In genomic region chr2:170131981-170132460, GRCm38 (mm10) we compare ENCODE assay signal across 8 mouse cellular contexts. TPM values are rescaled to one million over a fixed set of nuclear protein-coding genes. Genes with fewer than 3 reads are reported as not detected.
DNase-seq lines count a peak whose midpoint lies in the region; ATAC-seq and TF ChIP-seq lines count a peak whose summit lies in the region.

No protein-coding gene starts in this region.

- no peak for TF ChIP-seq EP300 in ES-Bruce4 (IDR thresholded peaks at IDR 0.05; ENCODE audit: insufficient read depth, low read depth, low read length)

- no peak for ATAC-seq in heart, embryonic 11.5 days (replicated peaks; ENCODE audit: insufficient number of reproducible peaks, low FRiP score, low TSS enrichment)
- ATAC-seq in heart, embryonic 14.5 days (ENCODE audit: insufficient number of reproducible peaks, insufficient read depth, low FRiP score, low read depth): no peak
- no peak for ATAC-seq in liver, embryonic 16.5 days (ENCODE audit: low read depth)

- TF ChIP-seq CTCF in ES-Bruce4 (IDR thresholded peaks at IDR 0.05; ENCODE audit: low read depth, low read length): no peak

- no peaks in the 10 kb centered on the region for H3K36me3 ChIP-seq in heart, embryonic 11.5 days (ENCODE audit: control insufficient read depth, insufficient read depth, low read length)
- peaks cover 3% of the 10 kb centered on the region; the same call in 1 of the 2 replicates for H3K36me3 ChIP-seq in ES-Bruce4 (ENCODE audit: control insufficient read depth, insufficient read depth, low read length, poor library complexity, severe bottlenecking)
- H3K36me3 ChIP-seq in heart, embryonic 14.5 days (ENCODE audit: control insufficient read depth, insufficient read depth, low read length): no peaks in the 10 kb centered on the region
- no peaks in the 10 kb centered on the region for H3K36me3 ChIP-seq in liver, embryonic 16.5 days (ENCODE audit: control insufficient read depth, insufficient read depth)

- DNase-seq in heart, postnatal 25 days (ENCODE audit: low spot score): no peak
- DNase-seq in urinary bladder, postnatal 36 days (ENCODE audit: low spot score in 2 of 2): no peak
- no peak for DNase-seq in right cerebral cortex, postnatal 14 days
- no peak for DNase-seq in testis, postnatal 10 days (ENCODE audit: low spot score)

- H3K9me3 ChIP-seq in heart, embryonic 11.5 days (replicated peaks; ENCODE audit: control insufficient read depth, low read length): no peaks in the 10 kb centered on the region
- no peaks in the 10 kb centered on the region for H3K9me3 ChIP-seq in ES-Bruce4 (replicated peaks; ENCODE audit: control insufficient read depth, insufficient read depth, low read length, poor library complexity, severe bottlenecking)
- no peaks in the 10 kb centered on the region for H3K9me3 ChIP-seq in heart, embryonic 14.5 days (ENCODE audit: control insufficient read depth, low read length)
- H3K9me3 ChIP-seq in liver, embryonic 16.5 days (replicated peaks; ENCODE audit: control insufficient read depth, low read length): no peaks in the 10 kb centered on the region

- H3K4me3 ChIP-seq in heart, embryonic 11.5 days (ENCODE audit: low read depth, low read length): peak overlapping the region; percentile 91
- H3K4me3 ChIP-seq in ES-Bruce4 (ENCODE audit: low read depth, low read length): no peak overlapping the region
- peak overlapping the region; percentile 21 to 94; a peak in 3 of 4 replicates for H3K4me3 ChIP-seq in heart, embryonic 14.5 days (ENCODE audit: control insufficient read depth in 1 of 2, insufficient read depth in 1 of 2, low read depth in 1 of 2, low read length in 2 of 2)
- peak overlapping the region; percentile 87 for H3K4me3 ChIP-seq in liver, embryonic 16.5 days (ENCODE audit: low read depth, low read length)

- peak overlapping the region; percentile 91 for H3K27ac ChIP-seq in heart, embryonic 11.5 days (ENCODE audit: low read depth, low read length)
- H3K27ac ChIP-seq in ES-Bruce4 (ENCODE audit: insufficient read depth, low read length): no peak overlapping the region
- H3K27ac ChIP-seq in heart, embryonic 14.5 days (replicated peaks in 1 of 2; ENCODE audit: control insufficient read depth in 1 of 2, insufficient read depth in 1 of 2, low read depth in 2 of 2, low read length in 2 of 2): peak overlapping the region; percentile 82 to 97
- peak overlapping the region; percentile 92 for H3K27ac ChIP-seq in liver, embryonic 16.5 days (ENCODE audit: low read length)

- 10% methylated on average over 10 of the region's 10 CpGs for WGBS in heart, embryonic 11.5 days (ENCODE audit: insufficient replicate concordance)
- WGBS in heart, embryonic 14.5 days: 9% methylated on average over 10 of the region's 10 CpGs
- 3% methylated on average over 10 of the region's 10 CpGs for WGBS in liver, embryonic 16.5 days (ENCODE audit: insufficient replicate concordance)

- H3K9ac ChIP-seq in heart, embryonic 11.5 days (ENCODE audit: low read depth, low read length): no peak overlapping the region
- 0 out of 2 replicates have a peak overlapping the region, but pooled peaks have one; percentile 95 for H3K9ac ChIP-seq in ES-Bruce4 (ENCODE audit: low read depth, poor library complexity, severe bottlenecking)
- peak overlapping the region; percentile 98 for H3K9ac ChIP-seq in heart, embryonic 14.5 days (ENCODE audit: low read length)
- peak overlapping the region; percentile 14; the same call in 1 of the 2 replicates for H3K9ac ChIP-seq in liver, embryonic 16.5 days (ENCODE audit: low read depth, low read length)

- peaks cover 38% of the 10 kb centered on the region for H3K4me1 ChIP-seq in heart, embryonic 11.5 days (ENCODE audit: control insufficient read depth, insufficient read depth, low read length)
- peaks cover 2% of the 10 kb centered on the region for H3K4me1 ChIP-seq in ES-Bruce4 (ENCODE audit: control insufficient read depth, insufficient read depth, low read length)
- H3K4me1 ChIP-seq in heart, embryonic 14.5 days (ENCODE audit: control insufficient read depth in 2 of 2, insufficient read depth in 2 of 2, low read length in 2 of 2): peaks cover 25 to 39% of the 10 kb centered on the region in 2 experiments
- H3K4me1 ChIP-seq in liver, embryonic 16.5 days (ENCODE audit: control insufficient read depth, low read depth, low read length): peaks cover 62% of the 10 kb centered on the region

- H3K27me3 ChIP-seq in heart, embryonic 11.5 days (ENCODE audit: control insufficient read depth, insufficient read depth, low read length): no peaks in the 10 kb centered on the region
- no peaks in the 10 kb centered on the region for H3K27me3 ChIP-seq in ES-Bruce4 (ENCODE audit: control insufficient read depth, insufficient read depth, low read length, poor library complexity, severe bottlenecking)
- H3K27me3 ChIP-seq in heart, embryonic 14.5 days (ENCODE audit: control insufficient read depth, insufficient read depth, low read length): no peaks in the 10 kb centered on the region
- H3K27me3 ChIP-seq in liver, embryonic 16.5 days (ENCODE audit: control insufficient read depth, insufficient read depth, low read depth, low read length): no peaks in the 10 kb centered on the region

- intact Hi-C loops in heart, postnatal 25 days (cut with DNase I): loop anchor here (2.0 kb wide), 1 partner anchor 87 kb away; no protein-coding TSS in a partner anchor

- H3K4me2 ChIP-seq in heart, embryonic 11.5 days: peak overlapping the region; percentile 90
- peak overlapping the region; percentile 83 for H3K4me2 ChIP-seq in heart, embryonic 14.5 days (ENCODE audit: low read length)
- H3K4me2 ChIP-seq in liver, embryonic 16.5 days (ENCODE audit: low read depth, low read length): peak overlapping the region; percentile 92

- TF ChIP-seq POLR2A in ES-Bruce4 (IDR thresholded peaks at IDR 0.05; ENCODE audit: insufficient read depth, low read length): no peak

RNA-seq across cellular contexts. Expression of gene Zfp217, which starts 15.9 kb away (rescaled TPM):
- polyA plus RNA-seq in heart, embryonic 11.5 days (2014; fragmentation: Nextera tagmentation; extraction: Ambion mirVana): 2.9 and 3.7 TPM in 2 replicates
- total RNA-seq in heart, postnatal 25 days (2021): 10 to 100 TPM in 1 of 2 experiments, 1 to 10 TPM in 1; 9.6 to 13.0 TPM
- polyA plus RNA-seq in ES-Bruce4 (2011; ENCODE audit: insufficient read depth, insufficient read length, low read depth, missing spikeins): 39.6 and 39.9 TPM in 2 replicates
- polyA plus RNA-seq in heart, embryonic 14.5 days (2014; fragmentation: Nextera tagmentation; extraction: Ambion mirVana): 3.3 and 3.4 TPM in 2 replicates
- 4.2 and 5.7 TPM in 2 replicates for polyA plus RNA-seq in liver, embryonic 16.5 days (2015; fragmentation: Nextera tagmentation; extraction: Ambion mirVana)
